Mouse (Mus musculus) lung, postnatal 0 days (tissue): ENCODE measurements at regions not wholly inside any gene's neighbourhood (a gene's known extent, or its start where the extent isn't known, plus 50 kb on each side); places are given as distances from the start of the nearest gene placed in this dataset.

Experiments used
- CTCF ChIP-seq: IDR thresholded peaks from 2 replicates; pipeline ENCODE4 v1.5.1; 2016; ENCODE audit warnings: antibody characterized with exemption, mild to moderate bottlenecking
- EP300 ChIP-seq: IDR thresholded peaks from 2 replicates; pipeline ENCODE4 v1.6.1; 2016; ENCODE audit warnings: antibody characterized with exemption, mild to moderate bottlenecking, control low read depth

- TF ChIP-seq CTCF (no peak), EP300 (peak; percentile 63)
Measured at GRCm38 (mm10) chr17:88123711-88124110, 58.6 kb upstream of the Fbxo11 start.
